15 mouse cellular contexts compared by ENCODE assay signal in the genomic region with DNA sequence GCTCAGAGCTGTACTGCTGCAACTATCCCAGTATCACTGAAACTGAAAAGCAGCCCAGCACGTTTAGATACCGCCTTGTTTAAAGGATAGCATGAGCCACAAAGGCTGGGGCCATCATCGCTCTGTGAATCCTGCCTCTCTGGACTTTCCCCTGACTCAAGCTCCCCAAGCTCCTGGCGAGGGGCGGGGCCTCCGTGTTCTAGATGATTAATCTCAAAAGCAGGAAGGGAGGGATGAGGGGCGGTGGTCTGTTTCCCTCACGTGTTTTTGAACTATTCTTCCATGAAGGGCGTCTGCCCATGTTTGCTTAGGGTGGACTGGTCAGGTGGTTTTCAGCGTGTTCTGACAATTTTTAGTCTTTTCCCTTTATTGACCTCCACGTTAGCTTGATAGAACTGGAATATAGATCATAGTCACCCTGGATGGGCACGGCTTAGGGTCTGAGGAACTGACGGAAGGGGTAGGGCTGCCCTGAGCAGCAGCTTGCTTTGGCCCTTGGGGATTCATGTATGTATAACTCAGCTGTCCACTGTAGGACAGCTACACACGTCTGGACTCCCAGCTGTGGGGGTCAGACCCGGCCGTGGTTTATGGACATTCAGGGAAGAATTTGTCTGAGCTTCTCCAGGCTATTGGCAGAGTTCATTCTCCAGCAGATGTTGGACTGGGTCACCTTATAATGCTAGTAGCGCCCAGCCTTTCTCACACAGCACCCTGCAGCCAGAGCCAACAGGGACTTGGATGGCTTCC. TPM values are rescaled to one million over a fixed set of nuclear protein-coding genes. Genes with fewer than 3 reads are reported as not detected.
DNase-seq lines count a peak whose midpoint lies in the region; ATAC-seq and TF ChIP-seq lines count a peak whose summit lies in the region.
"Had no signal": no experiment of that assay in that cellular context is flagged by ENCODE, and none has a peak within 500 bp of the region (broad histone marks: within the 10 kb centered on the region; RNA-seq: fewer than 3 reads in every experiment).

No protein-coding gene starts in this region.

- H3K27me3 ChIP-seq in heart, embryonic 15.5 days = 0 out of 2 replicates have a peak, but pooled peaks cover 3% of the 10 kb centered on the region
- H3K27me3 ChIP-seq in heart, embryonic 12.5 days (replicated peaks) = no peaks in the 10 kb centered on the region
- no peaks in the 10 kb centered on the region for H3K27me3 ChIP-seq in heart, embryonic 16.5 days (ENCODE audit: control insufficient read depth, insufficient read depth, low read length)
- H3K27me3 ChIP-seq in kidney, embryonic 14.5 days (ENCODE audit: control insufficient read depth, insufficient read depth, low read length) = no peaks in the 10 kb centered on the region
- no peaks in the 10 kb centered on the region for H3K27me3 ChIP-seq in myocyte (ENCODE audit: control insufficient read depth, insufficient read depth, insufficient read length)
- no peaks in the 10 kb centered on the region for H3K27me3 ChIP-seq in forebrain, embryonic 10.5 days (ENCODE audit: poor library complexity, severe bottlenecking)
- H3K27me3 ChIP-seq: liver, embryonic 13.5 days; midbrain, embryonic 12.5 days; neural tube, embryonic 13.5 days had no signal

- H3K36me3 ChIP-seq in heart, embryonic 15.5 days = no peaks in the 10 kb centered on the region
- no peaks in the 10 kb centered on the region for H3K36me3 ChIP-seq in heart, embryonic 12.5 days
- H3K36me3 ChIP-seq in heart, embryonic 16.5 days (ENCODE audit: control insufficient read depth, insufficient read depth) = no peaks in the 10 kb centered on the region
- H3K36me3 ChIP-seq in kidney, embryonic 14.5 days (ENCODE audit: control insufficient read depth, insufficient read depth, low read length) = no peaks in the 10 kb centered on the region
- H3K36me3 ChIP-seq in myocyte (ENCODE audit: control insufficient read depth, insufficient read depth) = no peaks in the 10 kb centered on the region
- H3K36me3 ChIP-seq in forebrain, embryonic 10.5 days (replicated peaks) = no peaks in the 10 kb centered on the region
- H3K36me3 ChIP-seq: liver, embryonic 13.5 days; midbrain, embryonic 12.5 days; neural tube, embryonic 13.5 days had no signal

- no peak overlapping the region for H3K9ac ChIP-seq in heart, embryonic 15.5 days
- no peak overlapping the region for H3K9ac ChIP-seq in heart, embryonic 12.5 days
- no peak overlapping the region for H3K9ac ChIP-seq in heart, embryonic 16.5 days (ENCODE audit: low read length)
- H3K9ac ChIP-seq in kidney, embryonic 14.5 days (ENCODE audit: low read depth, low read length) = no peak overlapping the region; the same call in 1 of the 2 replicates
- H3K9ac ChIP-seq: forebrain, postnatal 0 days; liver, embryonic 13.5 days; midbrain, embryonic 12.5 days; neural tube, embryonic 13.5 days had no signal

- intact Hi-C loops in left cerebral cortex, postnatal 14 days (cut with DNase I) = no loop called here

- DNase-seq in left cerebral cortex, postnatal 14 days (ENCODE audit: low spot score in 2 of 2) = no peak
- DNase-seq in forebrain, embryonic 10.5 days (ENCODE audit: extremely low spot score, low spot score) = no peak
- DNase-seq: forebrain, postnatal 0 days; liver, embryonic 13.5 days had no signal

- H3ac ChIP-seq in myocyte (ENCODE audit: control insufficient read depth, insufficient read length) = no peak overlapping the region

- no peaks in the 10 kb centered on the region for H3K9me3 ChIP-seq in heart, embryonic 15.5 days (replicated peaks)
- no peaks in the 10 kb centered on the region for H3K9me3 ChIP-seq in heart, embryonic 12.5 days (replicated peaks)
- no peaks in the 10 kb centered on the region for H3K9me3 ChIP-seq in heart, embryonic 16.5 days (replicated peaks; ENCODE audit: control insufficient read depth, low read length)
- no peaks in the 10 kb centered on the region for H3K9me3 ChIP-seq in kidney, embryonic 14.5 days (ENCODE audit: control insufficient read depth, low read length)
- no peaks in the 10 kb centered on the region for H3K9me3 ChIP-seq in forebrain, embryonic 10.5 days
- H3K9me3 ChIP-seq: liver, embryonic 13.5 days; midbrain, embryonic 12.5 days; neural tube, embryonic 13.5 days had no signal

- ATAC-seq in heart, embryonic 15.5 days (replicated peaks; ENCODE audit: insufficient number of reproducible peaks, insufficient read depth, low FRiP score, low read depth) = 0 out of 2 replicates have a peak, but pooled peaks have one; percentile 35
- no peak; the same call in 1 of the 2 replicates for ATAC-seq in heart, embryonic 12.5 days (ENCODE audit: insufficient number of reproducible peaks, low FRiP score)
- peak; percentile 18; the same call in 1 of the 2 replicates for ATAC-seq in heart, embryonic 16.5 days (replicated peaks; ENCODE audit: extremely low read depth, insufficient read depth, low FRiP score)
- peak; percentile 65 for ATAC-seq in kidney, embryonic 14.5 days (ENCODE audit: low FRiP score, low TSS enrichment)
- ATAC-seq in megakaryocyte, adult 5-6 weeks (ENCODE audit: poor library complexity, severe bottlenecking) = no peak
- ATAC-seq: forebrain, postnatal 0 days; inflammation-experienced regulatory T-cells, adult 6 months had no signal

- H3K4me1 ChIP-seq in heart, embryonic 15.5 days (replicated peaks) = peaks cover 3% of the 10 kb centered on the region
- peaks cover 14% of the 10 kb centered on the region for H3K4me1 ChIP-seq in heart, embryonic 12.5 days (replicated peaks)
- H3K4me1 ChIP-seq in heart, embryonic 16.5 days (ENCODE audit: control insufficient read depth, insufficient read depth, low read length) = peaks cover 6% of the 10 kb centered on the region; the same call in 1 of the 2 replicates
- peaks cover 36% of the 10 kb centered on the region for H3K4me1 ChIP-seq in kidney, embryonic 14.5 days (ENCODE audit: control insufficient read depth, insufficient read depth, low read length)
- H3K4me1 ChIP-seq in forebrain, embryonic 10.5 days = peaks cover 8% of the 10 kb centered on the region
- H3K4me1 ChIP-seq: liver, embryonic 13.5 days; midbrain, embryonic 12.5 days had no signal

- H3K4me2 ChIP-seq in heart, embryonic 15.5 days = no peak overlapping the region
- H3K4me2 ChIP-seq in heart, embryonic 12.5 days = no peak overlapping the region
- no peak overlapping the region for H3K4me2 ChIP-seq in heart, embryonic 16.5 days (ENCODE audit: low read depth, low read length)
- H3K4me2 ChIP-seq in kidney, embryonic 14.5 days (replicated peaks; ENCODE audit: low read depth, low read length) = no peak overlapping the region
- H3K4me2 ChIP-seq in myocyte (ENCODE audit: low read depth) = peak overlapping the region; percentile 33
- H3K4me2 ChIP-seq: liver, embryonic 13.5 days; midbrain, embryonic 12.5 days; neural tube, embryonic 13.5 days had no signal

- no peak for TF ChIP-seq POLR2A in myocyte (IDR thresholded peaks at IDR 0.05; ENCODE audit: insufficient read length, low read depth)

- no peak overlapping the region for H3K4me3 ChIP-seq in heart, embryonic 15.5 days
- no peak overlapping the region for H3K4me3 ChIP-seq in heart, embryonic 12.5 days
- no peak overlapping the region for H3K4me3 ChIP-seq in heart, embryonic 16.5 days (ENCODE audit: low read length)
- no peak overlapping the region for H3K4me3 ChIP-seq in kidney, embryonic 14.5 days (ENCODE audit: low read length)
- H3K4me3 ChIP-seq in myocyte = no peak overlapping the region
- no peak overlapping the region for H3K4me3 ChIP-seq in forebrain, embryonic 10.5 days
- H3K4me3 ChIP-seq: heart, adult 2 months; liver, embryonic 13.5 days; midbrain, embryonic 12.5 days; neural tube, embryonic 13.5 days had no signal

- 59% methylated on average over 17 of the region's 17 CpGs for WGBS in heart, embryonic 15.5 days
- WGBS in heart, embryonic 12.5 days = 74% methylated on average over 17 of the region's 17 CpGs
- 60% methylated on average over 17 of the region's 17 CpGs for WGBS in heart, embryonic 16.5 days
- 29% methylated on average over 17 of the region's 17 CpGs for WGBS in kidney, embryonic 14.5 days
- 82% methylated on average over 17 of the region's 17 CpGs for WGBS in forebrain, embryonic 10.5 days

- H3K27ac ChIP-seq in heart, embryonic 15.5 days = no peak overlapping the region
- H3K27ac ChIP-seq in heart, embryonic 12.5 days (ENCODE audit: poor library complexity, severe bottlenecking) = no peak overlapping the region
- H3K27ac ChIP-seq in heart, embryonic 16.5 days (ENCODE audit: low read length) = no peak overlapping the region
- 0 out of 2 replicates have a peak overlapping the region, but pooled peaks have one; percentile 3 for H3K27ac ChIP-seq in kidney, embryonic 14.5 days (ENCODE audit: low read depth, low read length)
- no peak overlapping the region for H3K27ac ChIP-seq in forebrain, embryonic 10.5 days
- H3K27ac ChIP-seq: heart, adult 2 months; liver, embryonic 13.5 days; midbrain, embryonic 12.5 days; neural tube, embryonic 13.5 days had no signal

- H3K79me2 ChIP-seq in myocyte (ENCODE audit: control insufficient read depth, insufficient read depth) = no peaks in the 10 kb centered on the region

TF ChIP-seq in myocyte, 11 proteins besides CTCF, POLR2A, EP300 and RAD21 (continues in another document):
- no peak for TF ChIP-seq MAX (IDR thresholded peaks at IDR 0.05; ENCODE audit: low read depth)
- TF ChIP-seq TCF12 (IDR thresholded peaks at IDR 0.05; ENCODE audit: insufficient read depth, poor library complexity, severe bottlenecking) = no peak

RNA-seq across cellular contexts. Expression of gene Tmem174, which starts 14.2 kb away (rescaled TPM):
- not detected in 2 replicates for polyA plus RNA-seq in heart, embryonic 15.5 days (2015; fragmentation: Nextera tagmentation; extraction: Ambion mirVana)
- not detected in 2 replicates for polyA plus RNA-seq in heart, embryonic 12.5 days (2016; fragmentation: Nextera tagmentation; extraction: Ambion mirVana)
- not detected in 2 replicates for polyA plus RNA-seq in heart, embryonic 16.5 days (2015; fragmentation: Nextera tagmentation; extraction: Ambion mirVana)
- 4.4 and 9.3 TPM in 2 replicates for polyA plus RNA-seq in kidney, embryonic 14.5 days (2014; fragmentation: Nextera tagmentation; extraction: Ambion mirVana)
- polyA plus RNA-seq in myocyte (2012; fragmentation: generic; extraction: Trizol) = not detected
- total RNA-seq in left cerebral cortex, postnatal 14 days (2021) = not detected
- not detected in 2 replicates for total RNA-seq in megakaryocyte, adult 5-6 weeks (2015)
- 0.11 TPM in 1 of 2 replicates, not detected in the other for total RNA-seq in megakaryocyte, adult 5-6 weeks (2017)
- polyA plus RNA-seq in forebrain, embryonic 10.5 days (2016; fragmentation: Nextera tagmentation; extraction: Ambion mirVana) = not detected in 2 replicates
- total RNA-seq: heart, adult 2 months had no signal
- polyA plus RNA-seq: embryonic facial prominence, embryonic 11.5 days; forebrain, postnatal 0 days; heart, adult 2 months; inflammation-experienced regulatory T-cells, adult 6 months; liver, embryonic 13.5 days; midbrain, embryonic 12.5 days; neural tube, embryonic 13.5 days had no signal

RNA-seq across cellular contexts. Expression of gene Tmem171, which starts 43.2 kb away (rescaled TPM):
- polyA plus RNA-seq in heart, embryonic 15.5 days (2015; fragmentation: Nextera tagmentation; extraction: Ambion mirVana) = 1.6 TPM in 2 replicates
- polyA plus RNA-seq in heart, embryonic 12.5 days (2016; fragmentation: Nextera tagmentation; extraction: Ambion mirVana) = 0.93 and 1.4 TPM in 2 replicates
- 1.3 and 3.7 TPM in 2 replicates for polyA plus RNA-seq in heart, embryonic 16.5 days (2015; fragmentation: Nextera tagmentation; extraction: Ambion mirVana)
- polyA plus RNA-seq in kidney, embryonic 14.5 days (2014; fragmentation: Nextera tagmentation; extraction: Ambion mirVana) = 3.6 and 4.3 TPM in 2 replicates
- 3.5 TPM for polyA plus RNA-seq in myocyte (2012; fragmentation: generic; extraction: Trizol)
- under 1 TPM; 0.31 to 0.38 TPM for total RNA-seq in left cerebral cortex, postnatal 14 days (2021)
- total RNA-seq in megakaryocyte, adult 5-6 weeks (2015) = not detected in 2 replicates
- 0.45 TPM in 1 of 2 replicates, not detected in the other for total RNA-seq in megakaryocyte, adult 5-6 weeks (2017)
- not detected in 2 replicates for polyA plus RNA-seq in forebrain, embryonic 10.5 days (2016; fragmentation: Nextera tagmentation; extraction: Ambion mirVana)
- total RNA-seq: forebrain, postnatal 0 days had no signal
- polyA plus RNA-seq: embryonic facial prominence, embryonic 11.5 days; forebrain, postnatal 0 days; liver, embryonic 13.5 days; midbrain, embryonic 12.5 days; neural tube, embryonic 13.5 days had no signal

Comparison
In these comparisons a context has a peak if more than half of its experiments do, and no peak if none do; other contexts are left out.
1. ATAC-seq: peak in heart, embryonic 15.5 days (single experiment), heart, embryonic 16.5 days (single experiment) and kidney, embryonic 14.5 days (single experiment); none in heart, embryonic 12.5 days (single experiment) and megakaryocyte, adult 5-6 weeks (single experiment).